Mouse (Mus musculus) kidney, postnatal 10 days (tissue): ENCODE measurements around the gene Lpp.

Experiments
- DNase-seq: peaks from one replicate; pipeline ENCODE4 v3.0.0; 2021; ENCODE audit warnings: mixed read lengths

Gene Lpp

GRCm38 (mm10) chr16:24400776-24401175 is 7.5 kb downstream of the Lpp start:
- no peak for DNase-seq

- peak; percentile 43 for DNase-seq
Measured at GRCm38 (mm10) chr16:24402801-24403200, 9.5 kb downstream of the Lpp start.

DNA sequence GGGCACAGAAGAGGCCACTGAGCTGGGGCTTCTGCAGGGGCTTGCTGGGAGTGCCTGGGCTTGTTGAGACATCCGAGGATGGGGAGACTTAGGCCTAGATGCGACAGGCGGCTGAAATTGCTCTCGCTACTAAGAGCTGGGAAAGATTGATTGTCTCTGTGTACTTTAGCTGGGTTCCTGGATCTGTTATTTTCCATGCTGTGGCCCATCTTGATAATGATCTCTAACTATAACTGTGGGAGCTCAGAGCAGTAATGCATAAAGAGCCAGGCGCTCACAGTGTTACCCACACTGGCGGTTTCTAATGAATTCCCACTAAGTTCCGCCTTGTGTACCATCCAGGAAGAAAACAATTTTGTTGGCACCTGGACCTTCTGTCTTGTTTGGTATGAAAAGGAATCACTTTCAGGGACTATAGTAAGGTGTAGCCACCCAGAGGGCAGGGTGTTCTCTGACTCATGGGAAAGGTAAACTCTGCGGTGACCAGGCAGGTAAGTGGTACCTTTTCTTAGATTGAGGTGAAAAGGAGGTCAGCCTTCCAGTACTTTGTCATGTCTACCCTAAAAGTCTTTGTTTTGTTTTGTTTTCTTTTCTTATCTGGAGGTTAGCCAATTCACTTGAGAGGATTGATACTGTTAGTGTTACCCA is 10.6 kb downstream of the Lpp start:
- no peak for DNase-seq

DNA sequence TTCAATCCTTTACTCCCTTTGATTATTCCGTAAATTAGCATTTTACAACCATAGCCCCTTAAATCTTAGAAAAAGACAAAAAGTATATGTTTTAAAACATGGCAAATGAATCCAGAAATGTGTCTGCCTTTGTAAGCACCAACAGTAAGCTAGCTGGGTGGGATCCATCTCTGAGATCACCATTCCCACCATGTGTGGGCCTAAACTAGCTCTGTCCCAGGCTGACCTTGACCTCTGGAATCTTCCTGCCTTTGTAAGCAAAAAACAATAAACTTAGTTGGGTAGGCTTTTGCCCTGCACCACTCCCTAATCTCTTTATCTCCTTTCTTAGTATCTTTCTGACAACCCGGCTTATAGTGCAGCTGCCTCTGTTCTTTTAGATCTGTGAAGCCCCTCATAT is 13.2 kb downstream of the Lpp start:
- no peak for DNase-seq

GRCm38 (mm10) chr16:24411281-24411680 is 18.0 kb downstream of the Lpp start:
- DNase-seq: no peak

DNA sequence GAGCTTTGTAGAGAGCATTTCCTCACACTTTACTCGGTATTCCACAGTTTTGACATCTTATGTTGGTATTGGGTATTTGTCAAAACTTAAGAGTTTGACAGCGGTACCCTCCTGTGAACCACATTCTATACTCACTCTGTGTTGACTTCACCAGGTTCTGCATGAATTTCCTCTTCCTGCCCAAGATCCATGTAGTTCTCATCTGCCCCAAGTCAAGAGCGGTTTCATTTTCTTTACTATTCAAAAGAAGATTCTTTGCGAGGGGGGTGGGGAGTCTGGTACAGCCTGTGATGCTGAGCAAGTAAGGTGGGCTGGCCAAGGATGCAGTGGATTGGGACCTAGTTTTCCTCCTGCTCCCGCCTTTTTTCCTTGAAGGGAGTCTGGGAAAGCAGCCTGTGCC is 18.9 kb downstream of the Lpp start:
- no peak for DNase-seq

GRCm38 (mm10) chr16:24413059-24413458 is 19.8 kb downstream of the Lpp start:
- no peak for DNase-seq

- DNase-seq: no peak
Measured at GRCm38 (mm10) chr16:24418022-24418421, 24.7 kb downstream of the Lpp start.

DNA sequence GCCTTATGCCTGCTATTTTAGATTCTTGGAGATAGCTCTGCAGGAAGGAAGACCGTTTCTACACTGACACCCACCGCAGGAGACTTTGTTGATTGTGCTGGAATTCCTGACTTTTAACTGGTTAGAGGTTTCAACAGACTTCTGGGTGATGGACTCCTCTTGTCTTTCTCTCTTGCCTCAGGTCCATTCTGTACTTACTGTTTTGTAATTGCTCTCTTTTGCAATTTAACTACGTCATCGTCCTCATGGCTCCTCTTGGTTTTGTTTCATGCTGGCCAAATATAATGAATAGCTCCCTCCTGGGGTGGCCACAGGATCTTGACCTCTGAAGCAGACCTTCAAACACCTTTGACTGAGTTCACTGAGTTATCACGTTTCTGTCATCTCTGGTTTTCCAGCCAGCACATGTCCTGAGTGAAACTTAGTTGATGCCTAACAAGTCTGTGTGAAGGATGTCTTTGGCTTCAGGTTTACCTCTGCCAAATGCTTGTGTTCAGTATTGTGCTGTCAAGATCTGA is 27.4 kb downstream of the Lpp start:
- DNase-seq: no peak

- no peak for DNase-seq
Measured at GRCm38 (mm10) chr16:24421687-24422418, 28.5 kb downstream of the Lpp start.

DNA sequence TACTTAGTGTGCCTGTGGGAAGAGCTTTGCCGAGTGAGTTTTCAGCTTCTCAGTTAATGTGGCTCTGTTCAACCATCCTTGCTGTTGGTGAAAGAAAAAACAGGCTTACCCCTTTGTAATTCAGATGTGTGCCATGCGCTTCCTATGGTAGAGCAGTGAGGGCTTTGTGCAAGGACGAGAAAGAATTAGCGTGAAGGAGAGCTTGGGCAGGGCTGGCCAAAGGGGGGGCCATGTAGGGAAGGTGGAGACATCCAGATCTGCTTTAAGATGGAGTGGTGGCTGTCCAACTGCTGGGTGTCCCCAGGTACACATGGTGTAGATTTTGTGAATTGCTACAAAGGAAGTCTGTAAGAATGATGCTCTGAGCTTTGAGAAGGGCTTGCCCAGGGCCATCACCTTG is 29.9 kb downstream of the Lpp start:
- DNase-seq: no peak

GRCm38 (mm10) chr16:24423751-24424150 is 30.4 kb downstream of the Lpp start:
- no peak for DNase-seq

DNA sequence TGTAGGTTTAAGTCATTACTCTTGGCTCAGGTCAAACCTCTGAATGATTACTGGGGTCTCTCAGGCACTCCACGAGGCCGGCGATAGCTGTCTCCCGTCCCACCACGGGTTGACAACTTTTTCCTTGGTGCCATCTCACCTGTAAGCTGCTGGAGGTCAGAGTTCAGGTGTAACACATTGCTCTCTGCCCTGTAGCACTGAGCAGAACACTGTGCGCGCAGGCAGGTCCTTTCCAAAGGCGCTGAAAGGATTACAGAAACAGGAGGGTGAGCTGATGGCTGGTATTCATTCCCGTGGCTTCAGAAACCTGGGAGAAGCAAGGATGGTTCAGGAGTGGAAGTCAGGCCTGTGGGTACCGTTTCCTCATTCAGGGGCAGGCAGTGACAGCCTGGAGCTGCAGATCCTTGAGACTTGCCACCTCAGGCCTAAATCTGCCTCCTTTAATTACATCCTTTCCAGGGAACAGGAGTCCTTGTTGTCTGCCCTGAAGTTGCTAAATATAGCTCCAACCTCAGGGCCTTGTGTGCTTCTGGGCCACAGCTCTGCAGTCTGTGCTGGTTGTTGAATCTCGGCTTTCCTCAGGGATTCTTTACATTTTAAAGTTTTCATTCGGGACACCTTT is 31.2 kb downstream of the Lpp start:
- DNase-seq: no peak

DNA sequence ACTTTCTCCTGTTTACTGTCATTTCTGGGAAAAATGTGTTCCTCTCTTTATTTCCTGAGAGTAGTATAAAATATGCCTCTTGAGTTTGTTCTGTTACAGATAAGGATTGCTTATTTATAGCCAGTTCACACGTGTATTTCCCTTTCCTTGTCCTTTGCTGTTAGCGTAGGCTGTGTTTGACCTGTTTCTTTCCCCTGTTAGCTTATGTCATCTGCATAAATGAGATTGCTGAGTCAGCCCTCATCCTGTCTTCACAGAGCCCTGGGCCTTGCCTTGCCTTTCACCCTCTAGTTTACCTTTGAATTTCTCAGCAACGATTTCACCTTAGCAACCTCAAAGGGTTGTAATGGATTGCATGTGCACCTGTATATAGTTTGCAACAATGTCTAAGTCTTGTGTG is 32.5 kb downstream of the Lpp start:
- no peak for DNase-seq

GRCm38 (mm10) chr16:24427606-24428005 is 34.3 kb downstream of the Lpp start:
- DNase-seq: no peak

DNA sequence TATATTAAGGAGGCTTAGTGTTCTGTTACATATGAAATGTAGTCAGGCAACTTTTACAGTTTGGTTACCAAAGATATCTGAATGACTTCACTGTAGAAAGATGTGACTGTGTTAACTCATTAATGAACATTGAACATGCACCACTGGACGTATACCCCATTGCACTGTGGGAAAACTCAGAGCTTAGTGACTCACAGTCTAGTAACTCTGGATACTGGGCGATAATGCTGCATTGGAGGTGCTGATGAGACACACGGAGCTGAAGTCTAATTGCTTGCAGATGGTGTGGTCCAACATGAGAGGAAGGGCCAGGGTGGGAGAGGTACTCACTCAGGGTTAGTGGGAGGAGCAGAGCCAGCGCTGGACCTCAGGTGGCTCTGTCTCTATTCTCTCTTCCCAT is 34.7 kb downstream of the Lpp start:
- no peak for DNase-seq

DNA sequence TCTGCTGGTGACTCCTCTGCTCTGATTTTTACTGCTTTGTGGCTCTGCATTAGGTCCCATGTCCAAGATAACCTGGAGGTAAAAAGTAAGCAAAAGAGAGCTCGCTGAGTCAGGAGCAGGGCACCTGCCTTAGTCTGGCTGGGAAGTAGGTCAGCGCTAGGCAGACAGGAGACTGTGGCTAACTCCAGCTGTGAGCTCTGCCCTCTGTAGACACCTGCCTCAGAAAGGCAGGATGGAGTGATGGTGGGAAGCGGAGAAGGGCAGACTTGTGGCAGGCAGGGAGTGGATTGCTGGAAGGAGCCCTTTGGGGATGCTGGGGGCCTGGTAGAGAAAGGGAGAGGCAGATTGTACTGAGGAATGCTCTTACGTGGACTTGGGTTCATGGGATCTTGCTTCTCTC is 35.4 kb downstream of the Lpp start:
- peak; percentile 37 for DNase-seq

- DNase-seq: no peak
Measured at GRCm38 (mm10) chr16:24429691-24430090, 36.4 kb downstream of the Lpp start.

DNA sequence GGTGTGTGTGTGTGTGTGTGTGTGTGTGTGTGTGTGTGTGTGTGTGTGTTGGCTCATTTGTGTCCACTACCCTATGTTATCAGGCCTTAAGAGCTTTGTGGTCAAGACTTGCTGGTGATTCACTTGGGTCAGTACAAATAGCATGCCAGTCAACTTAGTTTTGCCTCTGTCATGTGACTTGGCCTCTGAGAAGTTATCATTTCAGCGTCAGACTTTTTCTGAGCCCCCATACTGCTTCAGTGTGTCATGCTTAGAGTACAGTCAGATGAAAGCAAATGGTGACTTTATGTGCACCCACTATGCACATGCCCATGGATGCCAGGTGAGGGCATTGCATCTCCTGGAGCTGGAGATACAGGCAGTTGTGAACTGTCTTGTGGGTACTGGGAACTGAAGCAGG is 38.5 kb downstream of the Lpp start:
- DNase-seq: no peak

DNA sequence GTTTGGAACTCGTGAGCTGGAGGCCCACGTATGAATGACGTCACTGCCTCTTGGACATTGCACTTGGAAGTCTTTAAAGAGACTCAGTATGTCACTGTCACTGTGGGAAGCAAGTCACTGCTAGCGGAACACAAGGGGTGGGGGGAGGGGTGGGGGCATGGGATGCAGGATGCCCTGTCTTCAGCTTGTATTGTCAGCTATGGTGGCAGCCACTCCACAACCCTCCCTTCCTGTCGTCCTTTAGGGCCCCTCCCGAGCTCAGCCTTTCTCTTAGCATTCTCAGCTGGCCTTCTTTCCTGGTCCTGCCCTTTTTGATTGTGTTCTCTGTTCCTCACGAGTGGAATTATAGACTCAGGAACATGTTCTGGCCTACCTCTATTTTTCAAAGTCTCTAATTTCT is 40.3 kb downstream of the Lpp start:
- no peak for DNase-seq

DNA sequence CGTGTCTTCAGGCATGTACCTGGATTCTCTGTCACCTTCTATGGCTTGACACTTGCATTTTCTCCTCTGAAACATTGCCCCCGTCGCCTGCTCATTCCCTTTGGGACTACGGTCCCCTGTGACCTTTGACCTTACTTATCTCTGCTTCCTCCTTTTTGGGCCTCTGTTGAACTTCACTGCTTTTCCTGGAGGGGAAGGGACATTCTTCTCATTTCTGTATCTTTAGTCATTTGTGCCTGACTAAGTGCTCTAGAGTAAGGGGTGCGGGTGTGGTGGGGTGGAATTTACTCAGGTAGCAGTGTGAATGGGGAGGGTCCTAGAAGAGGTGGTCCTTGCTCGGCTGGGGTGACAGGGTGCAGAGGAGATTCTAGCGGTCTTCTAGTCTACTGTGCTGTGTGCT is 40.7 kb downstream of the Lpp start:
- DNase-seq: no peak

DNA sequence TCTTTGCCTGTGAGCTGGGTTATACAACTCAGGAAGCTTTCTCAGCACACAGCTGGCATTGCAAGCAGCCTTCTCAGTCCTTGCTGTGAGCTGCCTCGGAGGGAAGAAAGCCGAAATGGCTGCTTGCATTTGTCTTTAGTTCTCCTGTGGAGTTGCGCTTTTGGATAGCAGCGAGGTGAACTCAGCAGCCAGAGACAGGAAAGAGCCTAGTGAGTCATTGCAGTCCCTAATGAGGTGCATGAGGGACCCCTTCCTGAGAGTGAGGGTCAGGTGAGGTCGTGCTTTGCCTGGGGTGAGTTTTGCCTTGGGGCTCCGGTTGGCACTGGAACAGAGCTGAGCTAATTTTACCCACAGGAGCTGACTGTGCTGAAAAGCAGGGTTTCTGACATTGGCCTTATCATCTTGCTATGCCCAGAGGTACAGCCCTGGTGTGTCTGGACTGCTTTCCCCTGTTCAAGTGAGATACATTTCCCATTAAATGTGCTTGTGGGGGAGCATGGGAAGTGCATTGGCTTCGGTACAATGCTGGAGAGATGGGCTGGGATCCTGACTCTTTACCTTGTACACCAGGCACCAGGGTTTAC is 41.3 kb downstream of the Lpp start:
- DNase-seq: peak; percentile 43

- peak; percentile 56 for DNase-seq
Measured at GRCm38 (mm10) chr16:24435115-24435553, 41.8 kb downstream of the Lpp start.

DNA sequence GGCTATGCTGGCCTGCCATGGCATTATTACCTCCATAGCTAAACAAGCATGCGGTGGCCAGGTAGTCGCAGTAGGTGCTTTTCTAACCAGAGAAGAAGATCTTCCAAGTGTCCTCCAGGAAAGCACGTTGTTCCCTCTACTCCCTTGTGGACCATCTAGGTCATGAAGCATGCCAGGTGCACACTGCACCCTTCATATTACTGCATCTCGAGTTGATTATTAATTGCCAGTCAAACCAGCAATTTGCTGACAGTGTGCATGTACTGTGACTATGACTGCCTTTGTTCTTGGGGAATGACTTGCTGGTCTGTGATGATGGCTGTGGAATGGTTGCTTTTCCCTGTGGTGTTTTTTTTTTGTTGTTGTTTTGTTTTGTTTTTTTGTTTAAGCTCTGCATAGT is 45.1 kb downstream of the Lpp start:
- DNase-seq: no peak
